Mouse (Mus musculus) liver, postnatal 0 days (tissue): ENCODE results near the gene Slco1c1. TPM values are rescaled to one million over a fixed set of nuclear protein-coding genes. Genes with fewer than 3 reads are reported as not detected.
"Not testable (repeated sequence)": the region's sequence is repeated elsewhere in the genome, so short reads cannot be mapped to it uniquely, and the experiment has no call there.

Experiments used
- ATAC-seq: fragments of 200-750 bp; cut with Nextera tagmentation; 2 replicates; pipeline ENCODE4 v1.8.0; 2017; ENCODE audit warnings: mild to moderate bottlenecking, moderate library complexity
- DNase-seq: peaks from one replicate; pipeline ENCODE4 v3.0.0-alpha.2; 2016
- H3K27ac ChIP-seq: fragments of 300-500 bp; sonication (generic); 2 replicates; pipeline ENCODE4 v1.5.1; 2014; ENCODE audit warnings: antibody characterized with exemption, moderate library complexity, mild to moderate bottlenecking, low read depth
- H3K27me3 ChIP-seq: fragments of 300-500 bp; sonication (generic); 2 replicates; pipeline ENCODE4 v1.6.1; 2014; ENCODE audit warnings: low read length, control low read depth, mixed read lengths; ENCODE audit not compliant: insufficient read depth
- H3K36me3 ChIP-seq: fragments of 300-500 bp; sonication (generic); replicated peaks from 2 replicates; pipeline ENCODE4 v1.6.1; 2014; ENCODE audit warnings: mild to moderate bottlenecking, control low read depth, low read length, moderate library complexity, mixed read lengths; ENCODE audit not compliant: insufficient read depth
- H3K4me1 ChIP-seq: fragments of 300-500 bp; sonication (generic); 2 replicates; pipeline ENCODE4 v1.6.1; 2014; ENCODE audit warnings: antibody characterized with exemption, mild to moderate bottlenecking, control low read depth; ENCODE audit not compliant: insufficient read depth
- H3K4me2 ChIP-seq: fragments of 300-500 bp; sonication (generic); 2 replicates; pipeline ENCODE4 v1.6.1; 2014; ENCODE audit warnings: low read depth, mild to moderate bottlenecking, low read length, moderate library complexity, mixed read lengths
- H3K4me3 ChIP-seq: fragments of 300-500 bp; sonication (generic); 2 replicates; pipeline ENCODE4 v1.5.1; 2014; ENCODE audit warnings: low read depth, low read length
- H3K9ac ChIP-seq: fragments of 300-500 bp; sonication (generic); replicated peaks from 2 replicates; pipeline ENCODE4 v1.6.1; 2014; ENCODE audit warnings: mild to moderate bottlenecking, moderate library complexity
- H3K9me3 ChIP-seq: fragments of 300-500 bp; sonication (generic); 2 replicates; pipeline ENCODE4 v1.6.1; 2016; ENCODE audit warnings: mild to moderate bottlenecking, control low read depth, low read length, mixed read lengths
- CTCF ChIP-seq: sonication (generic); IDR thresholded peaks from 2 replicates; pipeline ENCODE4 v1.5.1; 2016; ENCODE audit warnings: antibody characterized with exemption, low read depth
- EP300 ChIP-seq: IDR thresholded peaks from 2 replicates; pipeline ENCODE4 v1.6.1; 2016; ENCODE audit warnings: antibody characterized with exemption, low read depth, mild to moderate bottlenecking
- WGBS: fragments of 180-500 bp; shearing (Covaris S2); extraction: QIAGEN DNeasy Blood & Tissue Kit; methylation state at CpG from one replicate; pipeline ENCODE4 v1.1.7; 2014; ENCODE audit not compliant: insufficient replicate concordance; 5-methylcytosine and 5-hydroxymethylcytosine counted together
- polyA plus RNA-seq: library from polyadenylated mRNA; unstranded; fragments of >200 nt; fragmentation: Nextera tagmentation; extraction: Ambion mirVana; gene quantifications from 2 replicates; pipeline ENCODE4 v1.2.1, GENCODE M21; 2015

The Slco1c1 gene
- polyA plus RNA-seq, 1 experiment from 2014 or later, result not detected

- ATAC-seq (no peak), DNase-seq (no peak)
- no peak overlapping the region for H3K4me2 ChIP-seq
- no peaks in the 10 kb centered on the region for H3K9me3 ChIP-seq
- no peak overlapping the region for H3K9ac ChIP-seq
- 44% methylated on average over 3 of the region's 3 CpGs for WGBS
- H3K27ac ChIP-seq, result no peak overlapping the region
- TF ChIP-seq CTCF, result peak; percentile 30; the same call in 1 of the 2 replicates
- TF ChIP-seq EP300, result no peak
- no peaks in the 10 kb centered on the region for H3K4me1 ChIP-seq
- no peaks in the 10 kb centered on the region for H3K36me3 ChIP-seq
- H3K27me3 ChIP-seq, result no peaks in the 10 kb centered on the region
- H3K4me3 ChIP-seq, result no peak overlapping the region
Observed at GRCm38 (mm10) chr6:141576646-141577200, 52.6 kb downstream of the Slco1c1 start.

- WGBS, result 77% methylated on average over 1 of the region's 1 CpGs
- no peak overlapping the region for H3K4me2 ChIP-seq
Observed at GRCm38 (mm10) chr6:141584791-141585403, 60.7 kb downstream of the Slco1c1 start.

GRCm38 (mm10) chr6:141590002-141590401, 65.8 kb downstream of the Slco1c1 start:
- WGBS, result 63% methylated on average over 1 of the region's 1 CpGs
- H3K4me1 ChIP-seq, result no peaks in the 10 kb centered on the region
- no peak overlapping the region for H3K4me2 ChIP-seq
- H3K27me3 ChIP-seq, result no peaks in the 10 kb centered on the region
- DNase-seq (no peak), ATAC-seq (no peak)
- TF ChIP-seq CTCF (no peak), EP300 (no peak)
- H3K27ac ChIP-seq, result no peak overlapping the region
- H3K4me3 ChIP-seq, result no peak overlapping the region
- H3K9ac ChIP-seq, result no peak overlapping the region
- H3K9me3 ChIP-seq, result no peaks in the 10 kb centered on the region
- H3K36me3 ChIP-seq, result no peaks in the 10 kb centered on the region

More at GRCm38 (mm10) chr6:141584791-141585403, 60.7 kb downstream of the Slco1c1 start:
- H3K9ac ChIP-seq, result no peak overlapping the region
- H3K4me1 ChIP-seq, result no peaks in the 10 kb centered on the region
- H3K4me3 ChIP-seq, result no peak overlapping the region
- no peak for DNase-seq
- H3K27ac ChIP-seq, result no peak overlapping the region
- no peaks in the 10 kb centered on the region for H3K9me3 ChIP-seq
- no peak for ATAC-seq
- H3K36me3 ChIP-seq, result no peaks in the 10 kb centered on the region
- TF ChIP-seq EP300 (no peak), CTCF (no peak)
- no peaks in the 10 kb centered on the region for H3K27me3 ChIP-seq

GRCm38 (mm10) chr6:141590598-141591200, 66.5 kb downstream of the Slco1c1 start:
- not testable (repeated sequence) for ATAC-seq, H3K9me3 ChIP-seq
- WGBS, result 38% methylated on average over 4 of the region's 4 CpGs

GRCm38 (mm10) chr6:141596081-141596480, 71.9 kb downstream of the Slco1c1 start:
- Histone ChIP-seq H3K36me3 (no peaks in the 10 kb centered on the region), H3K27ac (no peak overlapping the region), H3K4me3 (no peak overlapping the region), H3K9me3 (peaks cover 11% of the 10 kb centered on the region), H3K27me3 (no peaks in the 10 kb centered on the region), H3K9ac (no peak overlapping the region), H3K4me2 (no peak overlapping the region), H3K4me1 (no peaks in the 10 kb centered on the region)
- TF ChIP-seq CTCF (no peak), EP300 (no peak)
- no peak for ATAC-seq
- 66% methylated on average over 2 of the region's 2 CpGs for WGBS
- DNase-seq, result no peak

More at GRCm38 (mm10) chr6:141590598-141591200, 66.5 kb downstream of the Slco1c1 start:
- H3K4me3 ChIP-seq, H3K36me3 ChIP-seq, H3K4me2 ChIP-seq, H3K9ac ChIP-seq, DNase-seq, H3K4me1 ChIP-seq, H3K27me3 ChIP-seq, H3K27ac ChIP-seq: not testable (repeated sequence)

- no peaks in the 10 kb centered on the region for H3K4me1 ChIP-seq
- H3K36me3 ChIP-seq, result no peaks in the 10 kb centered on the region
- WGBS, result 83% methylated on average over 2 of the region's 2 CpGs
- ATAC-seq, result no peak
- H3K27me3 ChIP-seq, result no peaks in the 10 kb centered on the region
- H3K27ac ChIP-seq, result no peak overlapping the region
- no peak for TF ChIP-seq EP300
- TF ChIP-seq CTCF, result no peak
- H3K9ac ChIP-seq, result no peak overlapping the region
- H3K4me2 ChIP-seq, result no peak overlapping the region
- H3K9me3 ChIP-seq, result peaks cover 11% of the 10 kb centered on the region
- H3K4me3 ChIP-seq, result no peak overlapping the region
- no peak for DNase-seq
Observed at GRCm38 (mm10) chr6:141597037-141597436, 72.9 kb downstream of the Slco1c1 start.
